Mouse (Mus musculus): Measurements from ENCODE around the gene Ptdss2.

Gene Ptdss2

DNA sequence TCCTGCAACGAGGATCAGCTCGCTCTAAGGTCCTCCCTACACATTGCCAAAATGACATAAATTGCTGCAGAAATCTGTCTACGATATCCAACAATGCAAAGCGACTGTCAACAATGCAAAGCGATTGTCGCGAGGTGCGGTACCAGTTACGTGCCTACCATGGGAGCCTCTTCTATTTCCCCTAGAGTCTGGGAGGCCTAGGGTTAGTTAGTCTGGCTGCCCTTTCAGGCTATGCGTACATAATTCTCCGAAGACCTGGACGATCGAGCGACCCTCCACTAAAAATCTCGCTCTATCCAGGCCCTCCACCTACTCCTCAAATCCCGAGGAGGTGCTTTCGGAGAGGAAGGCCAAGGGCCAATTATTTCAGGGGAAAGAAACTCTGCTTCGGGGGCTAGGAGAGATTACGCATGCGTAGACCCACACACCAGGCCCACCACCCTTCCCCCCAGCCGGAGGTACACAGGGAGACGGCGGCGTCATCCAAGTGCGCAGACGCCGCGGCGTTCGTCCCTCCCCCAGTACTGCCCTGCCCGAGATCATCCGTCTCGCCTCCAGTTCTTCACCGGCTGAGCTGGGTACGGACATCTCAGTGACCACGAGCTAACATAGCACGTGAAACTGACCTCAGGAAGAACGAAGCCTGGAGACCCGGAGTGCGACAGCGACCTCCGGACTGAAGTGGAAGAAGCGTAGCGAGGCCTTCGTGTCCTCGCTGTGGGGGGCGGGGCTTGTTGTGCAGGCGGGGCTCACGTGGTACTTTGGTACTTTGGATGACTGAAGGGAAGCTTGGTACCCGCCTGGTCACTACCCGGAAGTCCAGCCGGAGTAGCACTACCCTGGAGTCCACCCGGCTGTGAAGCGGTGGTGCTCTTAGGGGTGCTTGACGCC, 50.2 kb downstream of the Ptdss2 start, which contains the start of gene Rnh1:
Rnh1 (minus strand) TSS at position 742 of the 891 bp plus-strand sequence.
- DNase-seq (ENCODE audit: low read depth in 1 of 2, low spot score in 2 of 2) = peak; percentile 59 to 82

DNA sequence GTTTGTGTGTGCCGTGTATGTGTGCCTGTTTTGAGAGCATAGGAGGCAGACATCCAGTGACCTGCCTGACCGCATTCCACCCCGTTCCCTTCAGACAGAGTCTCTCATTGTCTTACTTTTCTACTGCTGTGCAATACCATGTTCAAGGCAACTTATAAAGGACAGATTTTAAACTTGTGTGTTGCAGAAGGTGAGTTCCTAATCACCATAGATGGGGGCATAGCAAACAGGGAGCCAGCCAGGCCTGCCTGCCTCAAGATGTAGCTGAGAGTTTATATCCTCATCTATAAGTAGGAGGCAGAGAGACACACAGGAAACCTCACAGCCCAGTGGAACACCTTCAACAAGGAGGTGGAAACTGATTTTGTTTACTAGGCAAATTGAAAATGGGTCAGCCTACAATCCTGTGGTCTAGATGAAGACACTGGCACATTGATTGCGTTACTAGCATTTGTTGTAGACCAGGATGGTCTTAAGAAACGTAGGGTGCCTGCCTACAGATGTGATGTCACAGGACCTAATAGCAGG, 51.2 kb downstream of the Ptdss2 start:
- DNase-seq (ENCODE audit: low read depth in 1 of 2, low spot score in 2 of 2) = no peak

DNA sequence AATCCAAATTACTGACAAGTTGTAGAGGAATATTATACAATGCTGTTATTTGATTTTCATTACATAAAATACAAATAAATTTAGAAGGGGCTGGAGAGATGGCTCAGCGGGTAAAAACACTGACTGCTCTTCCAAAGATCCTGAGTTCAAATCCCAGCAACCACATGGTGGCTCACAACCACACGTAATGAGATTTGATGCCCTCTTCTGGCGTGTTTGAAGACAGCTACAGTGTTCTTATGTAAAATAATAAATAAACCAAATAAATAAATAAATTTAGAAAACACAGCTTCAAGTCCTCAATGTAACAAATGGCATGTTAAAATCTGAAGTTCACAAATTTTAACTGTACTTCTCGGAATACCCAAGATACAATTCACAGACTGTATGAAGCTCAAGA, 52.9 kb downstream of the Ptdss2 start:
- DNase-seq (ENCODE audit: low read depth in 1 of 2, low spot score in 2 of 2) = no peak

DNA sequence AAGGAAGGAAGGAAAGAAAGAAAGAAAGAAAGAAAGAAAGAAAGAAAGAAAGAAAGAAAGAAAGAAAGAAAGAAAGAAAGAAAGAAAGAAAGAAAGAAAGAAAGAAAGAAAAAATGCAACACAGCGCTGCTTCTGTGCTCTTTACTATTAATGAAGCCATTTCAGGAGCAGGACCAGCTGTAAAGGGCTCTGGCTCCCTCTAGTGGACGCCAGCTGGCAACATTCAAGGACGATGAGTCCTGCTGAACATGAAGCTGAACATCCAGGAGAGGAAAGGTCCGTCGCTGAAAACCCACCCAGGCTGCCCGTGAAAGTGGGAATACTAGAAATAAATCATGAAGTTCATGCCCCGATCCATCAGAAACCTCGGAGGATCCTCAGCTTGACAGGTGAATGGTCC, 54.0 kb downstream of the Ptdss2 start:
- DNase-seq (ENCODE audit: low read depth in 1 of 2, low spot score in 2 of 2) = peak; percentile 56 to 76

DNA sequence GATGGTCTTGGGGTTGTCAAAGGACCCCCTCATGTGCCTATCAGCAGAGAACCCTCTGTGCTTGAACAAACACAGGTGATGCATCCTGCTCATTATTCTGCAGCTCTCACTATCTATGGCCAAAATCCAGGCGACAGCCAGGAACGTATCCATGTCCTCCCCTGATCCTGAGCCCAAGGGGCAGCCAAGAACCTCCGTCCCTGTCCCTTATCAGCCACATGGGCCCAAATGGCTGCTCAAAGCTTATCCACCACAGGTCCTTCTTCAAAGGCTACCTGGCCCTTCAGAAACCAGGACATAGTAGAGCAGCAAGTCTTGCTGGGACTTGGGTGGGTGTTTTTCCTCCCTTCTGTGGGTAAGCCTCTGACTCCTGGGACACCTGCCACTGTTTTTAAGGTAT, 66.0 kb downstream of the Ptdss2 start:
- no peak for DNase-seq (ENCODE audit: low read depth in 1 of 2, low spot score in 2 of 2)

DNA sequence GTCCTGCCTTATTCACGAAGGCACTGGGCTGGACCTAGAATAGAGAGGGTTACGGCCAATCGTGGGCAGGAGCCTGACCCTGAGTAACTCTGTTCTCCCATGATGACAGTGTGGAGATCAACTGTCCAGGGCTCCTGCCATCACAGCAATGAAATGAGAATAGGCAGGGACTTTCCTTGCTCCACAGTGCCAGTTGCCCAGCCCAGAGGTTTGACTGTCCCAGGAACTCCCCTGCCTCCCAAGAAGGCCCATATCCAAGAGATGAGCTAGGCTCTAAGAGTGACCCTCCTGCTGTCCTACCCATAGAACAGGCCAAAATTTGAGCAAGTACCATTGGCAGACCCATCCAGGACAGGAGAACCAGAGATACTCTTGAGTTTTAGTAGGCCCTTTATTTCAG, 66.6 kb downstream of the Ptdss2 start:
- no peak for DNase-seq (ENCODE audit: low read depth in 1 of 2, low spot score in 2 of 2)

DNA sequence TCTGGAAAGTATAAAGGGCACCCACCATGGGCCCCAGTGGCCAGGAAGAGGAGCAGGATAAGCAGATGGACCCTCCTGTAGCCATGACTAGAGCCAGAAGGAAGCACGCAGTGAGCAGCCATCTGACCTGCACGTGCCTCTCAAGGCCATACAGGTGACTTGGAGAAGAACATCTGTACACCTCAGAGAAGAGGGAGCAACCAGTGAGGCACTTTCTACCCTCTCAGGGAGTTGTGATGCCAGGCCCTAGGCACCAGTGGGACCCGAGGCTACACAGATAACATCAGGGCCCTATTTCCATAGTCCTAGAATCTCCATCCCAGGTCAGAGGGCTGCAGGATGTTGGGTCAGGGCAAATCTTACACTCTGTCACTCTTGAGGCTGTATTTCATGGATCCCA, 68.0 kb downstream of the Ptdss2 start:
- no peak for DNase-seq (ENCODE audit: low read depth in 1 of 2, low spot score in 2 of 2)

DNA sequence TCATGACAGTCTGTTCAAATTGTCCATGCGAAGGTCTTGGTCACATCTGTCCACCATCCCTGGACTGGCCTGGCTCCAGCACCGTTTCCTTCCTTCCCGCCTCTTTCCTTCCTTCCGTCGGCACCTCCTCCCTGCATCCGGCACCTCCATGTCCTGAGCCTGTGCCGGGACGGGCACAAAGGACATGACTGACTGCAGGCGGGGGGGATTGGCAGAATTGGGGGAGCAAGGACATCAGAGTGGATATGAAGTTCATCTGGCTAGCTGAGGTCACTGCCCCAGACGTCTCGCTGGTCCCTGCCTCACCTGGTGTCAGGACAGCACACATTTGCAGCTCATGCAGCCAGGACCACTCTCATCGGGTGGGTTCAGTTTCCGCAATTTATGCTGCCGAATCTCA, 68.9 kb downstream of the Ptdss2 start:
- no peak for DNase-seq (ENCODE audit: low read depth in 1 of 2, low spot score in 2 of 2)

DNA sequence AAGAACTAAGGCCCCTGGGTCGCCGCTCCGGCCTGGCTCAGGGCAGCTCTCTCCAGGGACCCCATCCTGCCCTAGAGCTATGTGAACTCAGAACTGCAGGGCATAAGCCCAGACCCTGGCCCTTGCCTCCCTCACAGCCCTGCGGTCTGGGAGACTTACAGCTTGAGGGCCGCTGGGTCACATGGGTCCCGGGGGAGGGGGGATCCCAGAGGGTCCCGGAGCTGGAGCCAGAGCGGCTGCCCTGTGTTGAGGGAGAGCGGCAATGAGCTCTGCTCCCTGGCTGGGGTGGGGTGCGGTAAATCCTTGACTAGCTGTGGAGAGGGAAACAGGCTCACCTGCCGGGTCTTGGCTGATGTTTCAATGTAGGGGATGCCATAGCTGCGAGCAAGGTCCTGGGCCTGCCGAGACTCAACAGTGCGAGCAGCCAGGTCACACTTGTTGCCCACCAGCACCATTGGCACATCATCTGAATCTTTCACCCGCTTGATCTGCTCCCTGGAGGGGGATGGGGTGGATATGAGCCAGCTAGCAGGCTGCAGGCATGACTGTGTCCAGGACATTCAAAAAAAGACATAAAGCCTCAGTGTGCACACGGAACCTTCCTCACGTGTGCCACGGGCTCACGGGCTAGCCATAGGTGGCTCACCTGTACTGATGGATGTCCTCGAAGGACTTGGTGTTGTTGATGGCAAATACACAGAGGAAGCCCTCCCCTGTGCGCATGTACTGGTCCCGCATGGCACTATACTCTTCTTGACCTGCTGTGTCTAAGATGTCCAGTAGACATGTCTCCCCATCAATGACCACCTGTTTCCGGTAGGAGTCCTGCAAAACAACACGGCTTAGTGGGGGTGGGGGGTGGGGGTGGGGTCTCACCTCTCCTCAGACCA, 69.9 kb downstream of the Ptdss2 start:
- no peak for DNase-seq (ENCODE audit: low read depth in 1 of 2, low spot score in 2 of 2)

DNA sequence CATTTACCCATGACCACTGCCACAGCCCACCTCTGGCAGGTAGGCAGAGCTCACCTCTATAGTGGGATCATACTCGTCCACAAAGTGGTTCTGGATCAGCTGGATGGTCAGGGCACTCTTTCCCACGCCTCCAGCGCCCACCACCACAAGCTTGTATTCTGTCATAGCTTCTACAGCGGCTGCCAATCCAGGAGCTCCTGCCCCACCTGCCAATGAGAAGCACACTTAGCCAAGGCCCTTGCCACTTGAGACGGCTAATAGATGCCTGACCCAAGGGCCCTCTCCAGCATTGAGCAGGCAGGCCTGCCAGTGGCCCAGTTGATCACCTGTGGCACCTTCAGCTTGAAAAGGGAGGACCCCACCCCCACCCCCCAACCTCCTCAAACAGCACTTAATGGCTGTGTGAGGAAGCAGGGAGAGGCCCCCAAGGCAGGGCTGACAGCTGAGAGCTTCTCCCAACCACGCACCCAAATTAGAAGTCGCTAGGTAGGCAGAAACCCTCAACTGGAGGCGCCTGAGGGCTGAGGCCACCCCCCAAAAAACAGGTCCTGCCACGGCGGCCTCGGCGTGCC, 70.7 kb downstream of the Ptdss2 start:
- DNase-seq (ENCODE audit: low read depth in 1 of 2, low spot score in 2 of 2) = no peak

DNA sequence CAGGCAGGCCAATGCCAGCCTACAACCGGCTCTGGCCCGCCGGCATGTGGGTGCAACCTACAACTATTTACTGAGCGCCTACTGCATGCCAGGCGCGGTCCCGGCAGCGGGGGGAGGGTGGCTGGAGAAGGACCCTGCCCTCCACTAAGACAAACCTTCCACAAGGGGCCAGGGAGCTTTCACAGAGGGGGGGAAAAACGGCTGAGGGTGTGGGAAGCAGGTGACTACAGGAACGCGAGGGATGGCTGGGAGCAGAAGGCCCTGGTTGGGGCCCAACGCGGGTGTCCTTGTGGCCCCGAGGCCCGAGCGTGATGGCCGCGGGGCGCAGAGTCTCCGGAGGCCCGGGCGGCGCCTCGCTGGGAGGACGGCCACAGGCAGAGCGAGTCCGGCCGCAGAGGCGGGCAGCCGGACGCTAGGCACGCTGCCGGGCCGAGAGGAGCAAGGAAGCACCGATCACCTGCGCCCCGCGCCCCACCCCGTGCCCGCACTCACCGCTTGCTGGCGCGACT, 71.2 kb downstream of the Ptdss2 start:
- no peak for DNase-seq (ENCODE audit: low read depth in 1 of 2, low spot score in 2 of 2)

DNA sequence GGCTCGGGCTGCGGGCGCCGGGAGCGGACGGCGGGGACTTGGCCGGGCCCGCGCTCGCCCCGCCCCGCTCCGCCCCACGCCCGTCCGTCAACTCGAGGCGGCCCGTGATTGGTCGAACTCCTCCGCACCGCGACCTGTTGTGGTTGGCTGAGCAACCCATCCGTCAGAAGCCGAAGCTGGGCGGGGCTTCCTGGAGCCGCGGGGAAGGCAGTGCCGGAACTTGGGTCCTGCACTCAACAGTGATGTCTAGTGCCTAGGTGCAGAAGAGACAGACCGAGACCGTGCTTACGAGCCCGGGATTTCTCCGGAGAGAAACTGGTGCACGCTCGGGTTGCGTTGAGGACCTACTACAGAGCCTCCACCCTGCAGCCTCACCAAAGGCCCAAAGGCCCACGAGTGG, 71.8 kb downstream of the Ptdss2 start, which contains the start of the genes Hras and Lrrc56:
Hras (minus strand) TSS at position 58 of the 400 bp plus-strand sequence.
Lrrc56 (plus strand) TSS at position 210 of the 400 bp plus-strand sequence.
- DNase-seq (ENCODE audit: low read depth in 1 of 2, low spot score in 2 of 2) = peak; percentile 91 to 93

DNA sequence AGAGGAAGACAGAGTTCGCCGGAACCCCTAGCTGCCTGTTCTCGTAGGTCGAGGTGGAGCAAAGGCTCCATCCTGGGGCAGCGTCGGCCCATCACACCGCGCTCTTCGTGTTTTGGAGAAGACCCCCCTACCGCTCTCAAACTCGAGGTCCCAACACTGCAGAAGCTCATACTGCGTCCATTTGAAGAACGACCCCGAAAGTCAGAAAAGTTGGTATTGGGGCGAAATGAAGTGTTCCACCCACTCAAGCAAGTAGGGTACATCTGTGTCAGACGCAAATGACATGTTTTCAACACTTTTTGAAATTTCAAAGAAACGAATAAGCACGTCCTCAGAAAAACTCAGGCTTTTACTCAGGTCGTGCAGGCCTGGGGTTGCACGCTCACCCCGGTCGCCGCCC, 72.2 kb downstream of the Ptdss2 start:
- DNase-seq (ENCODE audit: low read depth in 1 of 2, low spot score in 2 of 2) = no peak

DNA sequence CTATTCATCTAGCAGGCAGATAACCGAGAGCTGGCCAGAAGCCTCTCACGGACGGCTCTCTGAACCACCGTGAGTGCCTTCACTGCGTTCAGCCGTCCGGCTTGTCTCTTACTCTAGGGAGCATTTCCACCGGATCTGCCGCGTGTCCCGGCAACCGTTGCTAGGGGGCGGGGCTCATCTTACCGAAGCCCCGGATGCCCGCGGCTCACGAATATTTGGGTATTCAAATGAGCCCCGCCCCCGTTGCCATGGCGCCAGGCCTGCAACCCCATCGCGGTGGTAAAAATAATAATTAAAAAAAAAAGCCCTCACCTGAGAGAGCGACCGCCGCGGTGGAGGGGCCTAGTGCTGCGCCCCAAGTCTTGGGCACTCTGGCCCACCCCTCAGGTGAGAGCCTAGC, 72.6 kb downstream of the Ptdss2 start:
- DNase-seq (ENCODE audit: low read depth in 1 of 2, low spot score in 2 of 2) = peak in 1 of 2 experiments; percentile 70

DNA sequence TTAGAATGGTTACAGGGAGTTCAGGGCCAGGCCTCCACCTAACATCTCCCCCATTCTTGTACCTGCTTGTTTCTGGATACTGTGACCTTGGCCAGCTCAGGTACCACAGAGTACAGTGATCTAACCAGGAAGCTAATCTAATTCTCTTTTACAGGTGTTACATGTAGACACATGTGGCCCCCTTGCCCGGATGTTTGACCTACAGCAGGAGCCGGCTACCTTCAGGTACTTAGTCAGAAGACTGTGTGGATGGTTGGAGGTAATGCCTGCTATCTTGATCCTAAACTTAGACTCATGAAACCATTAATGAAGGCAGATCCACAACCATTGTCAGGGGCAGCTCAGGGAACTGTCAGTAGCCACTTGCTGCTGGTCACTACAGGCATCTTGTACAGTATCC, 73.6 kb downstream of the Ptdss2 start:
- no peak for DNase-seq (ENCODE audit: low read depth in 1 of 2, low spot score in 2 of 2)

DNA sequence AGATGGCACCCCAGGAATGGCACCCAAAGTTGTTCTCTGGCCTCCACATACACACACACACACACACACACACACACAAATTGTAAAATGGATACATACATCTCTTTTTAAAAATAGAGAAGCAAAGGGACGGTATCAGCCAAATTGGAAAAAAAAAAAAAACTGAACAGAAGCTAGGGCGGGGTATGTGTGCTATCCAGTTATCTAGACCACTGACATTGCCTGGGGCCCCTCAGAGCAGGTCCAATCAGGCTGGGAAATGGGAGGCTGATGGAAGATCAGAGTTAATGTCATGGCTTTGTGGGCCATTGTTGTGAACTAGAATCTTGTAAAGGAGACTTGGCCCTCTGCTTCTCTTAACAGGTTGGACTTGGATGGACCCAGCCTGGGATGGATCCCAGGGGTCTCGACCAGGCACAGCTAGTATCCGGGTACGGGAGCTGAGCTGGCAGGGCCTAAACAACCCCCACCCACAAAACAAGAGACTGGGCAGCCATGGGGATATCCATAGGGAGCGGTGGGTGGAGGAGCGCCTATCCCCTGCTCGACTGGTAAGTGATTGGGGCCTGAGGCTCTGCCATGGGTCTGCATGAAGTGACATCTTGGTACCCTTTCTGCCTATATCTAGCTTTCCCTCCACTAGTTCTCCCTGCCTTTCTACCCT, 74.6 kb downstream of the Ptdss2 start:
- DNase-seq (ENCODE audit: low read depth in 1 of 2, low spot score in 2 of 2) = no peak

DNA sequence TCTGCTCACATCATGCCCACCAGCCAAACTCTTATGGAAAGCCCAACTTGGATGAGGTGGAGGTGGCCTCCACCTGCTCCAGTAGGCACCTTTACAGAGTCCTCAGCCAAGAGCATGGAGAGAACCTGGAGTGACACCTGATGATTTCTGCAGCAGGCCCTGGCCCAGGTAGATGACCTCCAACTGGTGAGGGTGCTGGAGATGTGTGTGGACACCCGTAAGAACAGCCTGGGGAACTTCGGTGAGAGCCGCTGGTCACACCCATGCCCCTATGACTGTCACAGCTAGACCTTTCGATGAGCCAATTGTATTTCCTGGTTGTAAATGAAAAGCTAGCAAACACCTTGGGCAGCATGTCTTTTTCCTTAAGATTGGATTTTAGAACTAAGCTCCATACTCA, 75.9 kb downstream of the Ptdss2 start:
- no peak for DNase-seq (ENCODE audit: low read depth in 1 of 2, low spot score in 2 of 2)

DNA sequence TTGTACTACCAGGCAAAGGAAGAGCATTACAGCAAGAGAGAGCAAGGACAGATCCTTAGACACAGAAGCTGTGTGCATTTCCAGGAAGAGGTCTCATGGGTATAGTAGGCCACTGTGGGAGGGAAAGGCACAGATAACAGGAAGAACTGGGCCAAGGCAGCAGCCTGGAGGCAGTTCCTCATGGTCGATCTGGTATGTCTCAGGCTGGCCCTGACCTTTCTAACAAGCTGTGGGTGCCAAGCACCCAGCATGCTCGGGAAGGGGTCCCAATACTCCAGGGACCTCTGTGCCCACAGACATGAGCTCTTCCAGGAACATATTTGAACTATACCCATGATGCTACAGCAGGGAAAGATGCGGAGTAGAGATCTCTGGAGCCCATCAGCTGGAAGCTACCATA, 82.4 kb downstream of the Ptdss2 start:
- no peak for DNase-seq (ENCODE audit: low read depth in 1 of 2, low spot score in 2 of 2)

DNA sequence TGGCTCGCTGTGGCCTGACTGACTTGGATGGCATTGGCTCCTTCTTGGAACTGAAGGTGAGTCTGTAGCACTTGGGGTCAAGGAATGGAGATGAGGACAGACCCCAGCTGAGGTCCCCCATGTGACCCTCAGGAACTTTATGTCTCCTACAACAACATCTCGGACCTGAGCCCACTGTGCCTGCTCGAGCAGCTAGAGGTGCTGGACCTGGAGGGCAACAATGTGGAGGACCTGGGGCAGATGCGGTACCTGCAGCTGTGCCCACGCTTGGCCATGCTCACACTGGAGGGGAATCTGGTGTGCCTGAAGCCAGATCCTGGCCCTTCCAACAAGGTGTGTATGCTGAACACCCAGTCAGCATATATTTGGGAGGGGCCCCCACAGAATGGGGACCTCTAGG, 83.3 kb downstream of the Ptdss2 start:
- DNase-seq (ENCODE audit: low read depth in 1 of 2, low spot score in 2 of 2) = no peak

DNA sequence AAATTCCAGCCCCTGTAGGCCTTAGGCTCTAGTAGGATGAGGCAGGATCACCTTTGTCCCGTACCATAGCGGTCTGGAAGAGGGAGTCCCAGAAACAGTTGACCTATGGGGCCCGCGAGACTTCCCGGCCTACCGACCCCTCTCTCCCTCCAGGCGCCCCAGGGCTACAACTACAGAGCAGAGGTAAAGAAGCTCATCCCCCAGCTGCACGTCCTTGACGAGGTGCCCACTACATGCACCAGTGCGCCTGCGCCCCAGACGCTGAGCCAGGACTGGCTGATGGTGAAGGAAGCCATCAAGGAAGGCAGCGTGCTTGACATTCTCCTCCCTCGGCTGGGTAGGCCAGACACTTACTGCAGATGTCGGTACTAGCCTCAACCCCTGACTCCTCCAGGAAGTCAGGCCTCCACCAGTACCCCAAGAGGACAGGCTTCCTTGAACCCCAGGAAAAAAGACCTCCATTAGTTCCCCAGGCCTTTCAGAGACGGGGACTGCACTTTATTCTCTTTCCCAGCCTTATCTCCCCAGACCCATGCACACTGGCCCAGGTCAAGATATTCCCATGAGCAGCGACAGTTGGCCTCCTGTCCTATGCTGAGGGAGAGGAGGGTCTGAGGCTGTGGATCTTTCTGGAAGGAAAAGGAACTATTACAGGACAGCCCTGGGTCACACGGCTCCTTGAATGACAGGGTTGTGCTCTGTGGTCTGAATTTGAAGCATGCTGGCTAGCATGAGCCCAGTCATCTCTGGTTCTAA, 84.2 kb downstream of the Ptdss2 start:
- no peak for DNase-seq (ENCODE audit: low read depth in 1 of 2, low spot score in 2 of 2)

Data from monocyte, adult 2 months (primary cell).